Mouse (Mus musculus) stomach, embryonic 14.5 days (tissue): ENCODE data around the gene Ccl22. TPM values are rescaled to one million over a fixed set of nuclear protein-coding genes. Genes with fewer than 3 reads are reported as not detected.

Experiments
- polyA plus RNA-seq: library from polyadenylated mRNA; unstranded; fragments of >200 nt; fragmentation: Nextera tagmentation; extraction: Ambion mirVana; gene quantifications from 2 replicates; pipeline ENCODE4 v1.2.1, GENCODE M21; 2014

Gene Ccl22
- polyA plus RNA-seq, 1 experiment from 2014 or later: not detected

Other genes starting within 250 kb of the Ccl22 start
- 12.2 and 14.9 TPM in 2 replicates for gene Cpne2, start 212.6 kb upstream of the Ccl22 start, polyA plus RNA-seq
- gene Rspry1, start 143.7 kb upstream of the Ccl22 start, polyA plus RNA-seq: 35.2 and 36.5 TPM in 2 replicates
- 57.1 and 72.0 TPM in 2 replicates for gene Fam192a, start 143.6 kb upstream of the Ccl22 start, polyA plus RNA-seq
- 49.7 and 60.6 TPM in 2 replicates for gene Arl2bp, start 79.0 kb upstream of the Ccl22 start, polyA plus RNA-seq
- gene Pllp, start 49.3 kb upstream of the Ccl22 start, polyA plus RNA-seq: 65.6 and 70.4 TPM in 2 replicates
- 7.4 and 11.1 TPM in 2 replicates for gene Cx3cl1, start 26.4 kb downstream of the Ccl22 start, polyA plus RNA-seq
- gene Ccl17, start 64.9 kb downstream of the Ccl22 start, polyA plus RNA-seq: 0.56 TPM in 1 of 2 replicates, not detected in the other
- 73.2 and 80.4 TPM in 2 replicates for gene Coq9, start 92.7 kb downstream of the Ccl22 start, polyA plus RNA-seq
- gene Ciapin1, start 92.8 kb downstream of the Ccl22 start, polyA plus RNA-seq: 90.0 and 96.2 TPM in 2 replicates
- 150 and 159 TPM in 2 replicates for gene Polr2c, start 111.9 kb downstream of the Ccl22 start, polyA plus RNA-seq
- gene Dok4, start 130.7 kb downstream of the Ccl22 start, polyA plus RNA-seq: 17.2 and 19.9 TPM in 2 replicates
- gene Ccdc102a, start 172.5 kb downstream of the Ccl22 start, polyA plus RNA-seq: 29.9 and 32.3 TPM in 2 replicates
- 0.25 and 0.36 TPM in 2 replicates for gene Adgrg5, start 178.1 kb downstream of the Ccl22 start, polyA plus RNA-seq
- 43.8 and 50.9 TPM in 2 replicates for gene Adgrg1, start 229.2 kb downstream of the Ccl22 start, polyA plus RNA-seq